In genomic region chr8:118689849-118690248, GRCm38 (mm10) we compare ENCODE assay signal across 18 mouse cellular contexts.
"Had no signal": no experiment of that assay in that cellular context is flagged by ENCODE, and none has a peak within 500 bp of the region (broad histone marks: within the 10 kb centered on the region; RNA-seq: fewer than 3 reads in every experiment).

No protein-coding gene starts in this region.

- ATAC-seq: liver, postnatal 0 days; lung, postnatal 0 days; midbrain, embryonic 16.5 days had no signal

- H3K4me1 ChIP-seq: liver, embryonic 15.5 days; lung, embryonic 15.5 days; neural tube, embryonic 12.5 days; stomach, embryonic 15.5 days had no signal

- H3K4me2 ChIP-seq: liver, embryonic 15.5 days; lung, embryonic 15.5 days; midbrain, embryonic 12.5 days; neural tube, embryonic 12.5 days; stomach, embryonic 15.5 days had no signal

- H3K4me3 ChIP-seq: liver, embryonic 15.5 days; lung, embryonic 15.5 days; midbrain, embryonic 12.5 days; neural tube, embryonic 12.5 days; stomach, embryonic 15.5 days had no signal

- H3K27ac ChIP-seq: liver, embryonic 15.5 days; lung, embryonic 15.5 days; macrophage; midbrain, embryonic 12.5 days; neural tube, embryonic 12.5 days; stomach, embryonic 15.5 days; stomach, postnatal 0 days had no signal

- DNase-seq: liver, postnatal 0 days; lung, adult 2 months; lung, postnatal 14 days; lung, postnatal 36 days; midbrain, embryonic 14.5 days; right cerebral cortex, postnatal 14 days; thymus, adult 2 months; thymus, postnatal 25 days; thymus, postnatal 4 days had no signal

- H3K36me3 ChIP-seq: liver, embryonic 15.5 days; lung, embryonic 15.5 days; midbrain, embryonic 12.5 days; neural tube, embryonic 12.5 days; stomach, embryonic 15.5 days had no signal

- H3K27me3 ChIP-seq: liver, embryonic 15.5 days; lung, embryonic 15.5 days; midbrain, embryonic 12.5 days; neural tube, embryonic 12.5 days; stomach, embryonic 15.5 days had no signal

- H3K9me3 ChIP-seq: liver, embryonic 15.5 days; lung, embryonic 15.5 days; midbrain, embryonic 12.5 days; neural tube, embryonic 12.5 days; stomach, embryonic 15.5 days had no signal

- H3K9ac ChIP-seq: liver, embryonic 15.5 days; liver, postnatal 0 days; lung, embryonic 15.5 days; midbrain, embryonic 12.5 days; neural tube, embryonic 12.5 days; stomach, embryonic 15.5 days had no signal
